Comparison of ENCODE assay signal across 7 mouse cellular contexts in genomic region chr7:45233580-45234332, GRCm38 (mm10). TPM values are rescaled to one million over a fixed set of nuclear protein-coding genes. Genes with fewer than 3 reads are reported as not detected.
DNase-seq lines count a peak whose midpoint lies in the region; ATAC-seq and TF ChIP-seq lines count a peak whose summit lies in the region.

No protein-coding gene starts in this region.

- peak overlapping the region; percentile 28 for H3K4me2 ChIP-seq in forebrain, embryonic 11.5 days (ENCODE audit: low read depth, low read length, severe bottlenecking)
- H3K4me2 ChIP-seq in hindbrain, postnatal 0 days (ENCODE audit: low read depth, low read length): peak overlapping the region; percentile 40

- no peak overlapping the region for H3K4me3 ChIP-seq in forebrain, embryonic 11.5 days (ENCODE audit: low read depth, low read length)
- H3K4me3 ChIP-seq in hindbrain, postnatal 0 days (ENCODE audit: low read length): no peak overlapping the region

- peak; percentile 65 to 69 for DNase-seq in spleen, postnatal 36 days (ENCODE audit: low spot score in 2 of 2)
- no peak for DNase-seq in spleen, postnatal 14 days (ENCODE audit: low spot score in 2 of 2)
- DNase-seq in forebrain, embryonic 11.5 days (ENCODE audit: low spot score): peak; percentile 67
- peak; percentile 63 for DNase-seq in hindbrain, postnatal 0 days (ENCODE audit: low spot score)
- peak; percentile 81 for DNase-seq in left cerebral cortex, postnatal 4 days
- DNase-seq in right cerebral cortex, postnatal 36 days (ENCODE audit: low spot score in 2 of 2): peak; percentile 81

- intact Hi-C loops in left cerebral cortex, postnatal 4 days (cut with DNase I): no loop called here

- H3K36me3 ChIP-seq in forebrain, embryonic 11.5 days (ENCODE audit: control insufficient read depth, insufficient read depth, low read length): peaks cover 15% of the 10 kb centered on the region
- no peaks in the 10 kb centered on the region; the same call in 1 of the 2 replicates for H3K36me3 ChIP-seq in hindbrain, postnatal 0 days (ENCODE audit: insufficient read depth, low read length)

- H3K9ac ChIP-seq in forebrain, embryonic 11.5 days (ENCODE audit: low read length): peak overlapping the region; percentile 27; the same call in 1 of the 2 replicates
- H3K9ac ChIP-seq in hindbrain, postnatal 0 days (replicated peaks; ENCODE audit: low read length): peak overlapping the region; percentile 37

- H3K4me1 ChIP-seq in forebrain, embryonic 11.5 days (replicated peaks; ENCODE audit: control insufficient read depth, insufficient read depth, low read length): peaks cover 21% of the 10 kb centered on the region; the same call in 1 of the 2 replicates
- peaks cover 7% of the 10 kb centered on the region; the same call in 1 of the 2 replicates for H3K4me1 ChIP-seq in hindbrain, postnatal 0 days (ENCODE audit: insufficient read depth, low read length)

- TF ChIP-seq CTCF in hindbrain, postnatal 0 days (IDR thresholded peaks at IDR 0.05; ENCODE audit: low read depth): no peak

- H3K27me3 ChIP-seq in forebrain, embryonic 11.5 days (ENCODE audit: control insufficient read depth, insufficient read depth, low read length): peaks cover 8% of the 10 kb centered on the region
- no peaks in the 10 kb centered on the region for H3K27me3 ChIP-seq in hindbrain, postnatal 0 days (ENCODE audit: insufficient read depth, low read length)

- peak overlapping the region; percentile 26; the same call in 1 of the 2 replicates for H3K27ac ChIP-seq in forebrain, embryonic 11.5 days (ENCODE audit: low read depth, low read length)
- no peak overlapping the region for H3K27ac ChIP-seq in hindbrain, postnatal 0 days

- WGBS in forebrain, embryonic 11.5 days: 27% methylated on average over 20 of the region's 20 CpGs
- 22% methylated on average over 20 of the region's 20 CpGs for whole genome bisulfite sequencing in hindbrain, postnatal 0 days

- ATAC-seq in forebrain, embryonic 11.5 days (replicated peaks; ENCODE audit: low FRiP score): peak; percentile 13; the same call in 1 of the 2 replicates
- 0 out of 2 replicates have a peak, but pooled peaks have one; percentile 32 for ATAC-seq in hindbrain, postnatal 0 days
- ATAC-seq in activated CD4-positive, CD25-positive, alpha-beta regulatory T cell, adult 4 months: no peak

- H3K9me3 ChIP-seq in forebrain, embryonic 11.5 days (ENCODE audit: control insufficient read depth, low read length): no peaks in the 10 kb centered on the region
- H3K9me3 ChIP-seq in hindbrain, postnatal 0 days (ENCODE audit: low read length): no peaks in the 10 kb centered on the region

RNA-seq across cellular contexts. Expression of gene Cd37, which starts 5.2 kb away (rescaled TPM):
- polyA plus RNA-seq in forebrain, embryonic 11.5 days (2014; fragmentation: Nextera tagmentation; extraction: Ambion mirVana): 0.60 and 1.1 TPM in 2 replicates
- 0.40 and 1.0 TPM in 2 replicates for total RNA-seq in hindbrain, postnatal 0 days (2014; rRNA removed)
- 2.2 and 2.4 TPM in 2 replicates for polyA plus RNA-seq in hindbrain, postnatal 0 days (2015; fragmentation: Nextera tagmentation; extraction: Ambion mirVana)
- 1 to 10 TPM; 2.5 to 2.6 TPM for total RNA-seq in left cerebral cortex, postnatal 4 days (2021)
- polyA plus RNA-seq in activated CD4-positive, CD25-positive, alpha-beta regulatory T cell, adult 4 months (2017; shearing (Covaris generic)): 100 to 1,000 TPM; 420 to 495 TPM

RNA-seq across cellular contexts. Expression of gene Slc6a16, which starts 7.1 kb away (rescaled TPM):
- polyA plus RNA-seq in forebrain, embryonic 11.5 days (2014; fragmentation: Nextera tagmentation; extraction: Ambion mirVana): 0.36 TPM in 1 of 2 replicates, not detected in the other
- 1.3 and 1.8 TPM in 2 replicates for total RNA-seq in hindbrain, postnatal 0 days (2014; rRNA removed)
- polyA plus RNA-seq in hindbrain, postnatal 0 days (2015; fragmentation: Nextera tagmentation; extraction: Ambion mirVana): 2.0 and 2.1 TPM in 2 replicates
- total RNA-seq in left cerebral cortex, postnatal 4 days (2021): 1 to 10 TPM; 1.2 to 1.8 TPM
- not detected for polyA plus RNA-seq in activated CD4-positive, CD25-positive, alpha-beta regulatory T cell, adult 4 months (2017; shearing (Covaris generic))

RNA-seq across cellular contexts. Expression of gene Tead2, which starts 18.2 kb away (rescaled TPM):
- polyA plus RNA-seq in forebrain, embryonic 11.5 days (2014; fragmentation: Nextera tagmentation; extraction: Ambion mirVana): 297 and 318 TPM in 2 replicates
- total RNA-seq in hindbrain, postnatal 0 days (2014; rRNA removed): 58.0 and 73.6 TPM in 2 replicates
- 36.0 and 37.3 TPM in 2 replicates for polyA plus RNA-seq in hindbrain, postnatal 0 days (2015; fragmentation: Nextera tagmentation; extraction: Ambion mirVana)
- total RNA-seq in left cerebral cortex, postnatal 4 days (2021): 10 to 100 TPM; 15.1 to 17.6 TPM
- 1 to 10 TPM; 1.5 to 2.8 TPM for polyA plus RNA-seq in activated CD4-positive, CD25-positive, alpha-beta regulatory T cell, adult 4 months (2017; shearing (Covaris generic))

RNA-seq across cellular contexts. Expression of gene Dkkl1, which starts 21.8 kb away (rescaled TPM):
- 0.48 TPM in 1 of 2 replicates, not detected in the other for polyA plus RNA-seq in forebrain, embryonic 11.5 days (2014; fragmentation: Nextera tagmentation; extraction: Ambion mirVana)
- 15.7 and 18.3 TPM in 2 replicates for total RNA-seq in hindbrain, postnatal 0 days (2014; rRNA removed)
- 24.0 and 25.4 TPM in 2 replicates for polyA plus RNA-seq in hindbrain, postnatal 0 days (2015; fragmentation: Nextera tagmentation; extraction: Ambion mirVana)
- 10 to 100 TPM; 14.5 to 18.3 TPM for total RNA-seq in left cerebral cortex, postnatal 4 days (2021)
- polyA plus RNA-seq in activated CD4-positive, CD25-positive, alpha-beta regulatory T cell, adult 4 months (2017; shearing (Covaris generic)): 10 to 100 TPM; 20.6 to 24.7 TPM

RNA-seq across cellular contexts. Expression of gene Ccdc155, which starts 29.1 kb away (rescaled TPM):
- 0.83 and 0.90 TPM in 2 replicates for polyA plus RNA-seq in forebrain, embryonic 11.5 days (2014; fragmentation: Nextera tagmentation; extraction: Ambion mirVana)
- 0.10 TPM in 1 of 2 replicates, not detected in the other for total RNA-seq in hindbrain, postnatal 0 days (2014; rRNA removed)
- polyA plus RNA-seq in hindbrain, postnatal 0 days (2015; fragmentation: Nextera tagmentation; extraction: Ambion mirVana): 0.46 and 0.55 TPM in 2 replicates
- 1 to 10 TPM; 1.1 to 1.9 TPM for total RNA-seq in left cerebral cortex, postnatal 4 days (2021)
- polyA plus RNA-seq in activated CD4-positive, CD25-positive, alpha-beta regulatory T cell, adult 4 months (2017; shearing (Covaris generic)): under 1 TPM; 0.24 to 0.34 TPM

Comparison
In these comparisons a context has a peak if more than half of its experiments do, and no peak if none do; other contexts are left out.
1. DNase-seq: peak in spleen, postnatal 36 days (2 of 2), forebrain, embryonic 11.5 days (single experiment), hindbrain, postnatal 0 days (single experiment), left cerebral cortex, postnatal 4 days (single experiment) and right cerebral cortex, postnatal 36 days (2 of 2); none in spleen, postnatal 14 days (0 of 2).
2. RNA of gene Cd37, which starts 5.2 kb away (polyA plus RNA-seq): 420 to 495 TPM in activated CD4-positive, CD25-positive, alpha-beta regulatory T cell, adult 4 months; 2.2 to 2.4 TPM in hindbrain, postnatal 0 days and 0.60 to 1.1 TPM in forebrain, embryonic 11.5 days; every median in the first group is over 100 times any median in the second.